Mouse (Mus musculus): ENCODE measurements around the gene Ndufb7. TPM values are rescaled to one million over a fixed set of nuclear protein-coding genes. Genes with fewer than 3 reads are reported as not detected.
"Not testable (repeated sequence)": the region's sequence is repeated elsewhere in the genome, so short reads cannot be mapped to it uniquely, and the experiment has no call there.

The Ndufb7 gene
- polyA plus RNA-seq, 1 experiment = 676 TPM

GRCm38 (mm10) chr8:83585333-83585732 lies 18.9 kb downstream of the Ndufb7 start:
- no peak overlapping the region for H3K4me3 ChIP-seq (ENCODE audit: insufficient read depth, low read depth, low read length)
- H3K4me1 ChIP-seq (ENCODE audit: control insufficient read depth, insufficient read depth, insufficient read length, low read length) = peaks cover 6% of the 10 kb centered on the region
- no peak overlapping the region for H3K27ac ChIP-seq (replicated peaks; ENCODE audit: low read depth, low read length)

- H3K4me1 ChIP-seq (ENCODE audit: control insufficient read depth, insufficient read depth, insufficient read length, low read length) = peaks cover 2% of the 10 kb centered on the region; the same call in 1 of the 2 replicates
- H3K27ac ChIP-seq (replicated peaks; ENCODE audit: low read depth, low read length) = no peak overlapping the region
Measured at GRCm38 (mm10) chr8:83587644-83588043, 21.2 kb downstream of the Ndufb7 start.

GRCm38 (mm10) chr8:83588886-83589285 lies 22.4 kb downstream of the Ndufb7 start:
- Histone ChIP-seq H3K27ac (replicated peaks; ENCODE audit: low read depth, low read length) (no peak overlapping the region), H3K4me3 (ENCODE audit: insufficient read depth, low read depth, low read length) (no peak overlapping the region), H3K4me1 (ENCODE audit: control insufficient read depth, insufficient read depth, insufficient read length, low read length) (peaks cover 2% of the 10 kb centered on the region; the same call in 1 of the 2 replicates)

More at GRCm38 (mm10) chr8:83587644-83588043, 21.2 kb downstream of the Ndufb7 start:
- no peak overlapping the region for H3K4me3 ChIP-seq (ENCODE audit: insufficient read depth, low read depth, low read length)

GRCm38 (mm10) chr8:83590488-83591023 lies 24.1 kb downstream of the Ndufb7 start:
- Histone ChIP-seq H3K27ac (replicated peaks; ENCODE audit: low read depth, low read length) (no peak overlapping the region), H3K4me3 (ENCODE audit: insufficient read depth, low read depth, low read length) (no peak overlapping the region), H3K4me1 (ENCODE audit: control insufficient read depth, insufficient read depth, insufficient read length, low read length) (peaks cover 2% of the 10 kb centered on the region; the same call in 1 of the 2 replicates)

DNA sequence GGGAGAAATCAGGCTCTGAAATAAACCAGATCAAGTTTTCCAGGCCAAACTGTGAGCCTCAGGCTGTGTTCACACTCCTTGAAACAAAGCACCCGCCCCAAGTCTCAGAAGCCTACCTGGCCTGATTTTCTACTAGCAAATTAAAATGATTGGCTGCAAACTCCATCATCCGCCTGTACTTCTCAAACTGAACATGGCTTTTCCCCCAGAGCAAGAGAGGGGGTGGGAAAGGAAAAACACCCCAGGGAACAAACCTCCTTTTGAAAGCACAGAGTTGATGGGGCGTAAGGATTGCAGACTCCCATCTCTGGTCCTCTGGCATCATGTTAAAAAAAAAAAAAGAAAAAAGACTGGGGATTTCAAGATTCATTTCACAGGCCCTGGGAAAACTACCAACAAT lies 26.2 kb downstream of the Ndufb7 start:
- Histone ChIP-seq H3K4me3 (ENCODE audit: insufficient read depth, low read depth, low read length) (0 out of 2 replicates have a peak overlapping the region, but pooled peaks have one; percentile 2), H3K4me1 (ENCODE audit: control insufficient read depth, insufficient read depth, insufficient read length, low read length) (peaks cover 2% of the 10 kb centered on the region; the same call in 1 of the 2 replicates)

DNA sequence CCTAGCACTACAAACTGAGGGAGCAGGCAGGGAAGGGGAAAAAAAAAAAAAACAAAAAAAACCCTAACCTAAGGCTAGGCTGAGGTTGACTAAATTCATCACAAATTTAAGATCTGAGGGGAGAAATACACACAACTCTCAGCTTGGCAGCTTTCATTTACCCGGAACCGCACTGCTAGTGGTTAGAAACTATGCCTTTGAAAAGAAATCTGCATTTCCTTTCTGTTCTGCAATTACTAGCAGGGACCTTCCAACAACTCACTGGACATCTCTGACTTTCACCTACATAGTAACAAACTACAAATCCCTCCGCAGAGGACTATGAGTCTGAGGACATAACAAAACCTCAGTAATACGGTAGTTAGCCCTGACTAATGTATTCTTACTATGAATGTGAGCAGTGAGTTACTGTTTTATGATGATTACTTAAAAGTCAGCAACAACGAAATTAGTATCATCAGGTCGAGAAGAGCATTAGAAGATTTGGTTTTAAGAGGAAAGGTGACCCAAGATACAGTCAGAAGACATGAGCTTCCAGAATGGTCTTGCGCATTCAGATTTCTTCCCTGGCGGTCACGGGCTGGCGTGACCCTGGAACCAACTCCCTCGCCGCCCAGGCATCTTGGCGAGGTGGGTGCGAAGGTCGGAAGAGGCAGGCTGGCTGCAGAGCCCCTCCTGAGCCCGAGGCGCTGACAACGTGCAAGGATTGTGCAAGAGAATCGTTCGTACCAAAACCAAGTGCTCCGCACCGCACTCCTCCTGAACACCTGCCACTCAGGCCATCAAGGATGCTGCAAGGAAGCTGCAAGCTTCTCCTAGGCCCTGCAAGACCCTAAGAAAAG lies 27.1 kb downstream of the Ndufb7 start:
- H3K4me3 ChIP-seq (ENCODE audit: insufficient read depth, low read depth, low read length) = peak overlapping the region; percentile 88
- peaks cover 2% of the 10 kb centered on the region; the same call in 1 of the 2 replicates for H3K4me1 ChIP-seq (ENCODE audit: control insufficient read depth, insufficient read depth, insufficient read length, low read length)
- peak overlapping the region; percentile 27; the same call in 1 of the 2 replicates for H3K27ac ChIP-seq (replicated peaks; ENCODE audit: low read depth, low read length)

More for the DNA sequence above, 26.2 kb downstream of the Ndufb7 start:
- H3K27ac ChIP-seq (replicated peaks; ENCODE audit: low read depth, low read length) = no peak overlapping the region

DNA sequence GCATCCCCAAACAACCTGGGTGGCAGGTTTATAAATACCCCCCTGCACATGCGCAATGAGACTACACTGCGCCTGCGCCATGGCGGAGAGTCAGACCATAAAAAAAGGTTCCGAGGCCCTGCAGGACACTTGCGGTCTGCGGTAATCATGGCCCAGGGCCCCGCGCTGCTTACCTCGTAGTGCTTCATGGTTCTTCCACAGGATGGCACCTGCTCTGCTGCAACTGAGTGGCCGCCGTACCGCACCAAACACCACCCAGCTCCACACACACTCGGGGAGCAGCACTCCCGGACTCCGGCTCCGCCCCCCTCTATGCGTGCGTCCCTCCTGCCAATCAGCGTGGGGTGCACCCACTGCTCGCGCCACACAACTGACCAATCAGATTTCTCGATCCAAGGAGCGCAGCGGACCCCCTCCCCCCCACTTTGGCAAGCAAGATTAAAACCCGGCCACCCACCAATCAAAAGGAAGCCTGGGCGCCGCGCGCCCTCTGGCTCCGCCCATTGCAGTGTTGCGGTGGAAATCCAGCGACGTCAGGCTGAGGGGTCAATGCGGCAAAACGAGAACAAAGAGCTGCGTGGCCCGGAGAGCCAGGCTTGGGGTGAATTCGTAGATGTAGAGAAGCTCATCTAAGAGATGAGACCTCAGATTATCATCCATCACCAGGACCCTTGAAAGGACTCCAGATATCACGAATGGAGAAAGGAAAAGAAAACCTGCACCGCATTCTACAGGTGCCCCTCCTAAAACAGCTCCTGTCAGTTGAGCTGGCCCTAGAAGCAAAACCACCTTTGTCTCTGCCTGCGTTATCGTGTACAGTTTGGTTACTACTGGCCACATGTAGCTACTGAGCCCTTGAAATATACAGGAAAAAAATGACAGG lies 27.9 kb downstream of the Ndufb7 start:
- H3K4me3 ChIP-seq (ENCODE audit: insufficient read depth, low read depth, low read length) = peak overlapping the region; percentile 88
- peak overlapping the region; percentile 71 for H3K27ac ChIP-seq (replicated peaks; ENCODE audit: low read depth, low read length)
- peaks cover 2% of the 10 kb centered on the region; the same call in 1 of the 2 replicates for H3K4me1 ChIP-seq (ENCODE audit: control insufficient read depth, insufficient read depth, insufficient read length, low read length)

DNA sequence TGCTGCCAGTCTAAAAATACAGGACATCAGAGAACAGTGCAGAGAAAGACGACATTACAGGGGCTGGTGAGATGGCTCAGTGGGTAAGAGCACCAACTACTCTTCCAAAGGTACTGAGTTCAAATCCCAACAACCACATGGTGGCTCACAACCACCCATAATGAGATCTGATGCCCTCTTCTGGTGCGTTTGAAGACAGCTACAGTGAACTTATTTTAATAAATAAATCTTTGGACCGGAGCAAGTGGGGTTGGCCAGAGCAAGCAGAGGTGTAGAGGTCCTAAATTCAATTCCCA lies 28.5 kb downstream of the Ndufb7 start:
- Histone ChIP-seq H3K4me3 (ENCODE audit: insufficient read depth, low read depth, low read length) (peak overlapping the region; percentile 88), H3K27ac (replicated peaks; ENCODE audit: low read depth, low read length) (peak overlapping the region; percentile 71)
- not testable (repeated sequence) for H3K4me1 ChIP-seq (ENCODE audit: control insufficient read depth, insufficient read depth, insufficient read length, low read length)

- Histone ChIP-seq H3K4me1 (ENCODE audit: control insufficient read depth, insufficient read depth, insufficient read length, low read length) (peaks cover 4% of the 10 kb centered on the region), H3K4me3 (ENCODE audit: insufficient read depth, low read depth, low read length) (no peak overlapping the region), H3K27ac (replicated peaks; ENCODE audit: low read depth, low read length) (no peak overlapping the region)
Measured at GRCm38 (mm10) chr8:83596369-83596768, 29.9 kb downstream of the Ndufb7 start.

DNA sequence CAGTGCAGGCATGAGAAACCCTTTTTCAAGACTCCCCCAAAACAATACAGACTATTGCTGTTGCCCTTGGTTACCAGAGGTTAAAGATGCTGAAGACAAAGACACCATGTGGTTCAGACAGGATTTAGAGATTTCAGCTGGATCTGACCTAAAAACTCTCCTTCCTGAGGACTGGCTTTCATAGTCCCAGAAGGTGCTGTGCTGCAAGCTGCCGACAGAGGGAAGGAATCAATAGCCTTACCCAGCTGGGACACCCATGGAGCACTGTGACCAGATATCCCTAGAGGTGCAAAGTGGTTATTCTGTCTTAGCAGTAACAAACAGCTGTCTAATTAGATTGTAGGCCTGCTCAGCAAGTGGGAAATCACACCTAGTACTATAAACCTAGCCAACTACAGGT lies 31.7 kb downstream of the Ndufb7 start:
- Histone ChIP-seq H3K4me1 (ENCODE audit: control insufficient read depth, insufficient read depth, insufficient read length, low read length) (peaks cover 4% of the 10 kb centered on the region; the same call in 1 of the 2 replicates), H3K4me3 (ENCODE audit: insufficient read depth, low read depth, low read length) (no peak overlapping the region), H3K27ac (replicated peaks; ENCODE audit: low read depth, low read length) (no peak overlapping the region)

DNA sequence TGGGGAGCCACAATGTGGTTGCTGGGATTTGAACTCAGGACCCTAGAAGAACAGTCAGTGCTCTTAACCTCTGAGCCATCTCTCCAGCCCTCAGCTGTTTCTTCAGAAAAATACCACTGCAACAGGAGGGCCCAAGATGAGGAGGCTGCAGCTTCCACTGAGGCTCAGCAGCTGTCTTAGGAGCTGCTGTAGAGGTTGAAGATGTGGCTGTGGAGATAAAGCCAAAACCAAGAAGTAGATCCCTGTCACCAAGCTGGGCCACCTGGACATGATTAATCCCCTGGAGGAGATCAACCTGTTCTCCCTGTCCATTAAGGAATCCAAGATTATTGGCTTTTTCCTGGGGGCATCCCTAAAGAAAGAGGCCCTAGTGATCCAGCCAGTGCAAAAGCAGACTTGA lies 33.3 kb downstream of the Ndufb7 start:
- H3K4me1 ChIP-seq (ENCODE audit: control insufficient read depth, insufficient read depth, insufficient read length, low read length) = peaks cover 4% of the 10 kb centered on the region; the same call in 1 of the 2 replicates
- H3K27ac ChIP-seq (replicated peaks; ENCODE audit: low read depth, low read length) = no peak overlapping the region

DNA sequence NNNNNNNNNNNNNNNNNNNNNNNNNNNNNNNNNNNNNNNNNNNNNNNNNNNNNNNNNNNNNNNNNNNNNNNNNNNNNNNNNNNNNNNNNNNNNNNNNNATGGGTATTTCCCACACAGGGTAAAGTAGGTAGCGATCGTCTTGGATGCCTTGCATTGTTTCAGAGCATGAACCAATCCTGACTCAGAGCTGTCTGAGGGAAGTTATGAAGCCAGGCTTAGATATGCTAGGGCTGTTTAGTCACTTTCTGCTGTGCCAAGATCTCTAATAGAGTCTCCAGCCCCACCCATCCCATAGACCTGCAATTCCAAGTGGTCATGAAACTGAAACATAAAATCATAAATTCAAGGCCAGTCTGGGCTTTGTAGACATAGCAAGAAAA lies 36.2 kb downstream of the Ndufb7 start:
- no peak overlapping the region for H3K27ac ChIP-seq (replicated peaks; ENCODE audit: low read depth, low read length)
- H3K4me3 ChIP-seq (ENCODE audit: insufficient read depth, low read depth, low read length) = no peak overlapping the region
- peaks cover 4% of the 10 kb centered on the region; the same call in 1 of the 2 replicates for H3K4me1 ChIP-seq (ENCODE audit: control insufficient read depth, insufficient read depth, insufficient read length, low read length)

More for the DNA sequence above, 33.3 kb downstream of the Ndufb7 start:
- no peak overlapping the region for H3K4me3 ChIP-seq (ENCODE audit: insufficient read depth, low read depth, low read length)

DNA sequence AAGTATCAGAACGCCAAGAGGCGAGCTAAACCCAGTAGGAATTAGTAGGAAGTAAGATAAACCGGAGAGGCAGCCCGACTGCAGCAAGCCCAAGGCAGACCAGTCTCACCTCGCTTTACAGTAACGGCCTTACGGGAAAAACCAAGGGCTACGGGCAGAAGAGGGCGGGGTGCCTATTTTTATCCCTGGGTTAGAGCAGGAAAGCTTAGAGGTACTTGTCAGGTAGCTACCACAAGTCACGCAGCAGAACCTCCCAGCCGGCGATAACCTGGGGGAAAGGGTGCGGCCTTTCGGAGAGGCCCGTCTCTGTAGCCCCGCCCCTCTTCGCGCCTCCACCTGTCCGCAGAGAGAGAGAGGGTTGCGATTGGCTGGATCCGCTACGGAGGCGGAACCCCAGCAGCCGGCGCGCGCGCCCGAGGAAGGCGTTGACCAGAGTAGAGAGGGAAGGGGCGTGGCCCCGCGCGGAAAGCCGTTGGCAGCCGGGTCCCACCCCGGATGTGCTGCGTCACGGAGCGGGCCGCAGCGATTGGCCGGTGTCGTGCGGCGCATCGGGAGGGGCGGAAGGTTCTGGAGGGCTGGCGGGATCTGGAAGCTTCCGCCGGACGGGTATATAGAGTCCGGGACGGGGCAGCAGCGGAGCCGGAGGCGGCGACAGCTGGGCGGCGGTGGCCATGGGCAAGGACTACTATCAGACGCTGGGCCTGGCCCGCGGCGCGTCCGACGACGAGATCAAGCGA lies 41.4 kb downstream of the Ndufb7 start, which contains the start of the genes Tecr and Dnajb1:
Gene Tecr, minus strand, starts transcription at position 311 of the 737 bp plus-strand sequence.
Gene Dnajb1, plus strand, starts transcription at position 533 of the 737 bp plus-strand sequence.
- H3K4me1 ChIP-seq (ENCODE audit: control insufficient read depth, insufficient read depth, insufficient read length, low read length) = peaks cover 6% of the 10 kb centered on the region; the same call in 1 of the 2 replicates
- peak within 1 kb of the TSS; percentile 91 for H3K27ac ChIP-seq (replicated peaks; ENCODE audit: low read depth, low read length)
- H3K4me3 ChIP-seq (ENCODE audit: insufficient read depth, low read depth, low read length) = peak within 1 kb of the TSS; percentile 79

- H3K4me3 ChIP-seq (ENCODE audit: insufficient read depth, low read depth, low read length) = peak overlapping the region; percentile 79
- H3K27ac ChIP-seq (replicated peaks; ENCODE audit: low read depth, low read length) = peak overlapping the region; percentile 91
- H3K4me1 ChIP-seq (ENCODE audit: control insufficient read depth, insufficient read depth, insufficient read length, low read length) = peaks cover 6% of the 10 kb centered on the region; the same call in 1 of the 2 replicates
Measured at GRCm38 (mm10) chr8:83608398-83608829, 41.9 kb downstream of the Ndufb7 start.

Measured in brown adipose tissue, adult 24 weeks (tissue).